17 mouse cellular contexts compared by ENCODE assay signal in genomic region chr11:88506109-88506508, GRCm38 (mm10).
DNase-seq lines count a peak whose midpoint lies in the region; ATAC-seq lines count a peak whose summit lies in the region.
"Had no signal": no experiment of that assay in that cellular context is flagged by ENCODE, and none has a peak within 500 bp of the region (broad histone marks: within the 10 kb centered on the region; RNA-seq: fewer than 3 reads in every experiment).

No protein-coding gene starts in this region.

- no peaks in the 10 kb centered on the region for H3K36me3 ChIP-seq in neural tube, embryonic 13.5 days
- no peaks in the 10 kb centered on the region for H3K36me3 ChIP-seq in forebrain, embryonic 15.5 days
- peaks cover 2% of the 10 kb centered on the region; the same call in 1 of the 2 replicates for H3K36me3 ChIP-seq in limb, embryonic 10.5 days
- H3K36me3 ChIP-seq: embryonic facial prominence, embryonic 15.5 days; limb, embryonic 13.5 days; liver, embryonic 15.5 days; stomach, embryonic 15.5 days had no signal

- ATAC-seq in neural tube, embryonic 13.5 days (ENCODE audit: low read depth): no peak
- ATAC-seq in forebrain, embryonic 15.5 days (replicated peaks): no peak
- ATAC-seq: lung, postnatal 0 days had no signal

- no peak overlapping the region for H3K4me3 ChIP-seq in neural tube, embryonic 13.5 days
- no peak overlapping the region for H3K4me3 ChIP-seq in forebrain, embryonic 15.5 days
- no peak overlapping the region for H3K4me3 ChIP-seq in limb, embryonic 10.5 days
- H3K4me3 ChIP-seq: embryonic facial prominence, embryonic 15.5 days; left cerebral cortex, adult 2 months; limb, embryonic 13.5 days; liver, embryonic 15.5 days; megakaryocyte, embryonic 14.5 days; stomach, embryonic 15.5 days had no signal

- H3K4me1 ChIP-seq in neural tube, embryonic 13.5 days (replicated peaks): peaks cover 80% of the 10 kb centered on the region
- H3K4me1 ChIP-seq in forebrain, embryonic 15.5 days: peaks cover 50% of the 10 kb centered on the region
- H3K4me1 ChIP-seq in limb, embryonic 10.5 days: peaks cover 65% of the 10 kb centered on the region
- H3K4me1 ChIP-seq: liver, embryonic 15.5 days; stomach, embryonic 15.5 days had no signal

- H3K9me3 ChIP-seq in neural tube, embryonic 13.5 days: no peaks in the 10 kb centered on the region
- H3K9me3 ChIP-seq in forebrain, embryonic 15.5 days: no peaks in the 10 kb centered on the region
- no peaks in the 10 kb centered on the region for H3K9me3 ChIP-seq in limb, embryonic 10.5 days (replicated peaks)
- H3K9me3 ChIP-seq: embryonic facial prominence, embryonic 15.5 days; limb, embryonic 13.5 days; liver, embryonic 15.5 days; megakaryocyte, embryonic 14.5 days; stomach, embryonic 15.5 days had no signal

- peak overlapping the region; percentile 39; the same call in 1 of the 2 replicates for H3K27ac ChIP-seq in neural tube, embryonic 13.5 days (replicated peaks)
- H3K27ac ChIP-seq in forebrain, embryonic 15.5 days (replicated peaks): peak overlapping the region; percentile 49; the same call in 1 of the 2 replicates
- peak overlapping the region; percentile 79 for H3K27ac ChIP-seq in limb, embryonic 10.5 days
- H3K27ac ChIP-seq: embryonic facial prominence, embryonic 15.5 days; left cerebral cortex, adult 2 months; liver, embryonic 15.5 days; stomach, embryonic 15.5 days had no signal

- DNase-seq in neural tube, embryonic 10.5 days (ENCODE audit: extremely low spot score, low spot score): no peak
- DNase-seq in limb, embryonic 10.5 days (ENCODE audit: low spot score): no peak
- no peak for DNase-seq in adipocyte (ENCODE audit: low spot score)
- DNase-seq in testis, postnatal 14 days (ENCODE audit: low spot score): no peak
- DNase-seq in adrenal gland, adult 18-20 months (ENCODE audit: low spot score in 2 of 2): no peak
- DNase-seq: cerebellum, adult 9-11 months; kidney, adult 8-10 months; right cerebral cortex, postnatal 14 days had no signal

- no peak overlapping the region for H3K9ac ChIP-seq in neural tube, embryonic 13.5 days
- H3K9ac ChIP-seq in forebrain, embryonic 15.5 days (replicated peaks): 0 out of 2 replicates have a peak overlapping the region, but pooled peaks have one; percentile 17
- H3K9ac ChIP-seq: embryonic facial prominence, embryonic 15.5 days; limb, embryonic 13.5 days; liver, embryonic 15.5 days; stomach, embryonic 15.5 days had no signal

- H3K4me2 ChIP-seq in neural tube, embryonic 13.5 days: no peak overlapping the region
- no peak overlapping the region; the same call in 1 of the 2 replicates for H3K4me2 ChIP-seq in forebrain, embryonic 15.5 days (replicated peaks)
- H3K4me2 ChIP-seq: embryonic facial prominence, embryonic 15.5 days; limb, embryonic 13.5 days; liver, embryonic 15.5 days; stomach, embryonic 15.5 days had no signal

- no peaks in the 10 kb centered on the region for H3K27me3 ChIP-seq in neural tube, embryonic 13.5 days
- H3K27me3 ChIP-seq in forebrain, embryonic 15.5 days: no peaks in the 10 kb centered on the region
- H3K27me3 ChIP-seq in limb, embryonic 10.5 days (ENCODE audit: low read depth, poor library complexity, severe bottlenecking): no peaks in the 10 kb centered on the region
- H3K27me3 ChIP-seq: embryonic facial prominence, embryonic 15.5 days; limb, embryonic 13.5 days; liver, embryonic 15.5 days; stomach, embryonic 15.5 days had no signal

- WGBS in neural tube, embryonic 13.5 days: 56% methylated on average over 13 of the region's 13 CpGs
- 26% methylated on average over 13 of the region's 13 CpGs for WGBS in forebrain, embryonic 15.5 days
- WGBS in limb, embryonic 10.5 days: 70% methylated on average over 13 of the region's 13 CpGs
